Mouse (Mus musculus) Patski (cell line): ENCODE measurements around the gene Olfr512. TPM values are rescaled to one million over a fixed set of nuclear protein-coding genes. Genes with fewer than 3 reads are reported as not detected.

Source experiments
- ATAC-seq: fragments of 100-300 bp; one replicate; pipeline ENCODE4 v1.8.0; 2021
- CTCF ChIA-PET: fragments of 350-600 bp; sonication (Branson Sonifier 250); formaldehyde crosslinking; loops from one replicate; lab custom pipeline; 2022; ENCODE audit warnings: inconsistent platforms; lab: Charles Lee
- POLR2A ChIA-PET: fragments of 350-600 bp; sonication (Branson Sonifier 250); formaldehyde crosslinking; loops from one replicate; lab custom pipeline; 2022; ENCODE audit warnings: antibody characterized with exemption, inconsistent platforms; lab: Charles Lee
- DNase-seq: peaks from one replicate; pipeline ENCODE4 v3.0.0-alpha.2; 2011; ENCODE audit warnings: low read depth, low spot score
- H3K27me3 ChIP-seq: fragments of 371-371 bp; one replicate; pipeline ENCODE4 v1.5.1; 2021
- CTCF ChIP-seq: fragments of 100-300 bp; IDR thresholded peaks from one replicate; pipeline ENCODE4 v1.5.1; 2021
- in situ Hi-C: fragments of 300-500 bp; cut with MboI; formaldehyde crosslinking; loops from 3 replicates; pipeline ENCODE4 v1.11.1; 2018; ENCODE audit warnings: low pct_unique_long_range_greater_than_20kb, mixed read lengths
- polyA plus RNA-seq: library from polyadenylated mRNA; unstranded; gene quantifications from one replicate; pipeline ENCODE4 v1.2.3, GENCODE M21; 2021

Gene Olfr512
- polyA plus RNA-seq = not detected

GRCm38 (mm10) chr7:108713020-108713419 is at the start of gene Olfr512:
Gene Olfr512, plus strand, starts transcription at chr7:108713320.
- no peak for TF ChIP-seq CTCF
- H3K27me3 ChIP-seq = no peaks in the 10 kb centered on the region
- ChIA-PET CTCF (no interaction called here), POLR2A (no interaction called here)
- in situ Hi-C loops = no loop called here
- ATAC-seq = no peak
- no peak for DNase-seq

GRCm38 (mm10) chr7:108666118-108666517 is 47.0 kb upstream of the Olfr512 start, which contains the start of gene Olfr510:
Gene Olfr510, plus strand, starts transcription at chr7:108666418.
- ChIA-PET CTCF (no interaction called here), POLR2A (no interaction called here)
- DNase-seq (no peak), ATAC-seq (no peak)
- in situ Hi-C loops = no loop called here
- TF ChIP-seq CTCF = no peak
- no peaks in the 10 kb centered on the region for H3K27me3 ChIP-seq

- ChIA-PET CTCF (no interaction called here), POLR2A (no interaction called here)
- ATAC-seq (no peak), DNase-seq (no peak)
- TF ChIP-seq CTCF = no peak
- in situ Hi-C loops = no loop called here
- no peaks in the 10 kb centered on the region for H3K27me3 ChIP-seq
Measured at GRCm38 (mm10) chr7:108671058-108671457, 42.1 kb upstream of the Olfr512 start.

GRCm38 (mm10) chr7:108678886-108679285 is 34.2 kb upstream of the Olfr512 start:
- ATAC-seq (no peak), DNase-seq (no peak)
- in situ Hi-C loops = no loop called here
- ChIA-PET CTCF (no interaction called here), POLR2A (no interaction called here)
- no peak for TF ChIP-seq CTCF
- no peaks in the 10 kb centered on the region for H3K27me3 ChIP-seq

GRCm38 (mm10) chr7:108750673-108751072 is 37.6 kb downstream of the Olfr512 start, which contains the start of gene Olfr513:
Gene Olfr513, plus strand, starts transcription at chr7:108750973.
- ChIA-PET POLR2A (no interaction called here), CTCF (no interaction called here)
- no peak for DNase-seq
- in situ Hi-C loops = no loop called here
- H3K27me3 ChIP-seq = no peaks in the 10 kb centered on the region
- no peak for ATAC-seq
- no peak for TF ChIP-seq CTCF

GRCm38 (mm10) chr7:108760411-108760810 is 47.3 kb downstream of the Olfr512 start:
- no peaks in the 10 kb centered on the region for H3K27me3 ChIP-seq
- POLR2A ChIA-PET = no interaction called here
- CTCF ChIA-PET = no interaction called here

More at GRCm38 (mm10) chr7:108760411-108760810, 47.3 kb downstream of the Olfr512 start:
- in situ Hi-C loops = no loop called here
- no peak for DNase-seq
- ATAC-seq = no peak
- no peak for TF ChIP-seq CTCF

Other genes with a start within 250 kb of the Olfr512 start
- gene Olfr498, start 248.0 kb upstream of the Olfr512 start, polyA plus RNA-seq = not detected
- not detected for gene Olfr502, start 188.3 kb upstream of the Olfr512 start, polyA plus RNA-seq
- gene Olfr503, start 168.8 kb upstream of the Olfr512 start, polyA plus RNA-seq = not detected
- gene Olfr504, start 147.5 kb upstream of the Olfr512 start, polyA plus RNA-seq = not detected
- not detected for gene Olfr506, start 102.5 kb upstream of the Olfr512 start, polyA plus RNA-seq
- not detected for gene Olfr507, start 91.5 kb upstream of the Olfr512 start, polyA plus RNA-seq
- not detected for gene Olfr508, start 83.3 kb upstream of the Olfr512 start, polyA plus RNA-seq
- not detected for gene Olfr509, start 61.4 kb upstream of the Olfr512 start, polyA plus RNA-seq
- gene Olfr510, start 46.9 kb upstream of the Olfr512 start, polyA plus RNA-seq = not detected
- not detected for gene Olfr513, start 37.7 kb downstream of the Olfr512 start, polyA plus RNA-seq
- gene Olfr514, start 112.7 kb downstream of the Olfr512 start, polyA plus RNA-seq = not detected
- gene Olfr516, start 137.2 kb downstream of the Olfr512 start, polyA plus RNA-seq = not detected
- not detected for gene Olfr517, start 159.1 kb downstream of the Olfr512 start, polyA plus RNA-seq
- gene Olfr518, start 171.7 kb downstream of the Olfr512 start, polyA plus RNA-seq = not detected
- gene Olfr519, start 181.1 kb downstream of the Olfr512 start, polyA plus RNA-seq = not detected
- 2.4 TPM for gene Nlrp10, start 216.9 kb downstream of the Olfr512 start, polyA plus RNA-seq
- gene Eif3f, start 221.1 kb downstream of the Olfr512 start, polyA plus RNA-seq = 162 TPM
- 0.30 TPM for gene Tub, start 237.0 kb downstream of the Olfr512 start, polyA plus RNA-seq